Mouse (Mus musculus): ENCODE data around the gene Prdx6b.

GRCm38 (mm10) chr2:80310772-80311171 is 18.5 kb downstream of the Prdx6b start:
- TF ChIP-seq CTCF (IDR thresholded peaks at IDR 0.05; ENCODE audit: insufficient read depth, low read depth, low read length) (no peak), POLR2A (IDR thresholded peaks at IDR 0.05; ENCODE audit: insufficient read depth, low read depth, low read length) (no peak)
